Mouse (Mus musculus) thymus, adult 2 months (tissue): ENCODE data around the gene Baiap2. TPM values are rescaled to one million over a fixed set of nuclear protein-coding genes. Genes with fewer than 3 reads are reported as not detected.

ENCODE experiments used
- DNase-seq: peaks from one replicate; pipeline ENCODE4 v3.0.0; 2021
- H3K27ac ChIP-seq: fragments of 200-500 bp; 2 replicates; pipeline ENCODE4 v1.5.1; 2012; ENCODE audit warnings: low read length, control low read depth; ENCODE audit not compliant: control insufficient read depth, insufficient read depth
- H3K27me3 ChIP-seq: fragments of 200-500 bp; 2 replicates; pipeline ENCODE4 v1.6.1; 2012; ENCODE audit warnings: mild to moderate bottlenecking, low read length, moderate library complexity, mixed read lengths; ENCODE audit not compliant: control insufficient read depth, insufficient read depth
- H3K36me3 ChIP-seq: fragments of 200-500 bp; 2 replicates; pipeline ENCODE4 v1.6.1; 2012; ENCODE audit warnings: mild to moderate bottlenecking, low read length, moderate library complexity; ENCODE audit not compliant: control insufficient read depth, insufficient read depth
- H3K4me1 ChIP-seq: fragments of 200-500 bp; replicated peaks from 2 replicates; pipeline ENCODE4 v1.6.1; 2012; ENCODE audit warnings: low read length; ENCODE audit not compliant: control insufficient read depth, insufficient read depth
- H3K4me3 ChIP-seq: fragments of 200-500 bp; 2 replicates; pipeline ENCODE4 v1.5.1; 2012; ENCODE audit warnings: mild to moderate bottlenecking, low read length, control low read depth, moderate library complexity; ENCODE audit not compliant: control insufficient read depth, insufficient read depth
- CTCF ChIP-seq: fragments of 200-500 bp; IDR thresholded peaks from 2 replicates; pipeline ENCODE4 v1.5.1; 2012; ENCODE audit warnings: mild to moderate bottlenecking, control low read depth, low read length, moderate library complexity, borderline replicate concordance; ENCODE audit not compliant: control insufficient read depth, poor library complexity, insufficient read depth; ENCODE audit errors: extremely low read depth
- POLR2A ChIP-seq: fragments of 200-500 bp; IDR thresholded peaks from 2 replicates; pipeline ENCODE4 v1.6.1; 2012; ENCODE audit warnings: mild to moderate bottlenecking, low read length, control low read depth, moderate library complexity; ENCODE audit not compliant: control insufficient read depth, poor library complexity, insufficient read depth; ENCODE audit errors: extremely low read depth
- WGBS: fragments of 180-500 bp; shearing (Covaris S2); methylation state at CpG from one replicate; pipeline ENCODE4 v1.1.7; 2018; 5-methylcytosine and 5-hydroxymethylcytosine counted together
- polyA plus RNA-seq: library from polyadenylated mRNA; depleted of rRNA; stranded (reverse); fragments of >200 nt; gene quantifications from 2 replicates; pipeline ENCODE4 v1.2.3, GENCODE M21; 2012; rRNA removed

The Baiap2 gene
- 53.7 and 59.8 TPM in 2 replicates for polyA plus RNA-seq

DNA sequence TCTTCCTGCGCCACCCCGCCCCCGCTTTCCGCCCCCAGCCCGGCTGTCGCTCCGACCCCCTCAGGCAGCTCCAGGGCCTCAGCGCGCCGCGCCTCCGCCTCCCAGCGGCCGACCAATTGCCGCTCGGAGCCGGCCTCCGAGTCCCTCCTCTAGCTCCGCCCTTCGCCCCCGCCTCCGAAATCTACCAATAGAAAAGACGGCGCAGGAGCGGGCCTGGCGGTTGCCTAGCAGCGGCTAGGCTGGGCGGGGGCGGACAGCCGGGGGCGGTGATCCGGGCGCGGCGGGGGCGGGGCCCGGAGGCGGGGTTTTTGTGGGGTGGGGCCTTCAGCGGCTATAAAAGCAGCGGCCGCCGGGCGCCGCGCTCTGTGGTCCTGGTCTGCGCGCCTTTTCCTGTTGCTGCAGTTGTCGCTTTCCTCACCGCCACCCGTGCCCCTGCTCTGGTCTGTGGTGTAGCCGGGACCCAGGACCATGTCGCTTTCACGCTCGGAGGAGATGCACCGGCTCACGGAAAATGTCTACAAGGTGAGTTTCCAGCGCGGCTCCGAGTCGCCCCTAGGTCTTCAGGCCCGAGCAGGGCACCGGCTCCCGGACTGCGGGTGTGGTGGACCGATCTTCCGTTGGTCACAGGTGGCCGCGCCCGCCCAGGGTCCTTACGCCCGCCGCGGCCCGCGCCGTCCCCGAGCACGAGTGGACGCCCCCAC is at the start of gene Baiap2:
Baiap2 (plus strand) TSS at position 37 of the 701 bp plus-strand sequence.
- no peak within 1 kb of the TSS for H3K27ac ChIP-seq
- H3K4me1 ChIP-seq, result peaks cover 45% of the 10 kb centered on the region
- TF ChIP-seq POLR2A (peak; percentile 98), CTCF (no peak)
- under 1% methylated on average over 78 of the region's 79 CpGs for WGBS
- H3K36me3 ChIP-seq, result no peaks in the 10 kb centered on the region
- peak; percentile 99 for DNase-seq
- H3K27me3 ChIP-seq, result no peaks in the 10 kb centered on the region
- peak within 1 kb of the TSS; percentile 68 for H3K4me3 ChIP-seq

GRCm38 (mm10) chr11:119893667-119894236 is 48.8 kb upstream of the Baiap2 start:
- TF ChIP-seq POLR2A, result no peak
- TF ChIP-seq CTCF, result no peak
- H3K27ac ChIP-seq, result no peak overlapping the region
- no peak overlapping the region for H3K4me3 ChIP-seq
- peaks cover 24% of the 10 kb centered on the region for H3K36me3 ChIP-seq
- H3K4me1 ChIP-seq, result no peaks in the 10 kb centered on the region; the same call in 1 of the 2 replicates
- no peak for DNase-seq
- WGBS, result 96% methylated on average over 10 of the region's 10 CpGs
- H3K27me3 ChIP-seq, result no peaks in the 10 kb centered on the region

DNA sequence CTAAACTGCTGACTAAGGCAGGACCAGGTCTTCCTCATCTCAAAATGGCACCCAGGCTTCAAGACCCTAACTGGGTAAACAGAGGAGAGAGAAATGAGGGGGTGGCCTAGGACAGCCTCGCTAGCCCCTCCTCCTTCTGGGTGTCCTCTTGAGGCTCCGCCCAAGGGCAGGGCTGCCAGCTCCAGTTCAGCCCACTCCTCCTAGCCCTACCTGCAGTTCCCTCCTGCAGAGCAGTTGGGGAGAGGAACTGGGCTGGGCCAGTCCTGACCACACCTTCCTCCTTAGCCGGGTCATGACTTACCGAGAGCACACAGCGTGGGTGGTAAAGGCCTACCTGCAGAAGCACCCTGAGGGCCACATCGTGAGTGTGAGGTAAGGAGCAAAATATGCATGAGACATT is 47.9 kb upstream of the Baiap2 start:
- H3K4me1 ChIP-seq, result no peaks in the 10 kb centered on the region; the same call in 1 of the 2 replicates
- H3K27me3 ChIP-seq, result no peaks in the 10 kb centered on the region
- no peak overlapping the region for H3K4me3 ChIP-seq
- no peak for DNase-seq
- WGBS, result 59% methylated on average over 6 of the region's 6 CpGs
- TF ChIP-seq CTCF (no peak), POLR2A (no peak)
- peaks cover 24% of the 10 kb centered on the region for H3K36me3 ChIP-seq
- no peak overlapping the region for H3K27ac ChIP-seq

DNA sequence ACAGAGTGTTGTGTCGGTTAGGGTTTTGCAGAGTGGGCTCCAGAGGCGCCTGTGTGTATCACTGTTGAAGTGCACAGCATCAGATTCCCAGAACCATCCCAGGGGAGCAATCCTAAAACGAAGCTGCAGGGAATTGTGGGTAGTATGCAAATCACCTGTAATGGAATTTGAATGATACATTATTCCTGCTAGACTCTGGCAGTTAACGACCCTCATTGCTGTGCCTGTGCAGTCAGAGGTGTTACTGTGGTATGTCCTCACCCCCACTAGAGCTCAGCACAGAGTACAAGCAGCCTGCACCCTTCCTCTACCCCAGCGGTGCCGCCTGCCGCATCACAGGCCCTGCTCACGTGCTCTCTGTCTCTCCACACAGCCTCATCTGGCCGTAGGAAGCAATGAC is 45.5 kb upstream of the Baiap2 start:
- Histone ChIP-seq H3K36me3 (0 out of 2 replicates have a peak, but pooled peaks cover 16% of the 10 kb centered on the region), H3K4me1 (no peaks in the 10 kb centered on the region; the same call in 1 of the 2 replicates), H3K4me3 (no peak overlapping the region), H3K27ac (no peak overlapping the region), H3K27me3 (no peaks in the 10 kb centered on the region)
- TF ChIP-seq POLR2A (no peak), CTCF (no peak)
- 97% methylated on average over 9 of the region's 9 CpGs for whole genome bisulfite sequencing
- DNase-seq, result no peak

DNA sequence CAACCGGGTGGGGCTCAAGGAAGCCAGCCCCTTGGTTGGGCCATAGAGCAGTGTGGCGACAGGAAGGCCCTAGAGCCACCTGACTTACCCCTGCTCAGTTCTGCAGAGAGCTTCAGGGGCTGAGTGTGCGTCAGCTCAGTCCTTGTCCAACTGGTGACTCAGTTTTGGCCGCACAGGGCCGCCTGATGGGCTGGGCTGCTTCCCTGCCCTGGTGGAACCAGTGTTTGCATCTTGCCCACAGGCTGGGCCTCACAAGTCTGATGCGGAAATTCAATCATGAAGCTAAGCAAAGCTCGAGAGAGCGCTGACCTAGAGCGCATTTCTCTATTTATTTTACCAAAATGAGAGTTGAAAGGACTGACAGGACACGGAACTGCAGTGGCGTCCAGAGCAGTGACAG is 43.6 kb upstream of the Baiap2 start:
- DNase-seq, result no peak
- no peak overlapping the region for H3K4me3 ChIP-seq
- H3K27ac ChIP-seq, result no peak overlapping the region
- TF ChIP-seq CTCF, result no peak
- no peak for TF ChIP-seq POLR2A
- WGBS, result 97% methylated on average over 11 of the region's 11 CpGs
- no peaks in the 10 kb centered on the region for H3K27me3 ChIP-seq
- 0 out of 2 replicates have a peak, but pooled peaks cover 15% of the 10 kb centered on the region for H3K36me3 ChIP-seq
- no peaks in the 10 kb centered on the region; the same call in 1 of the 2 replicates for H3K4me1 ChIP-seq

DNA sequence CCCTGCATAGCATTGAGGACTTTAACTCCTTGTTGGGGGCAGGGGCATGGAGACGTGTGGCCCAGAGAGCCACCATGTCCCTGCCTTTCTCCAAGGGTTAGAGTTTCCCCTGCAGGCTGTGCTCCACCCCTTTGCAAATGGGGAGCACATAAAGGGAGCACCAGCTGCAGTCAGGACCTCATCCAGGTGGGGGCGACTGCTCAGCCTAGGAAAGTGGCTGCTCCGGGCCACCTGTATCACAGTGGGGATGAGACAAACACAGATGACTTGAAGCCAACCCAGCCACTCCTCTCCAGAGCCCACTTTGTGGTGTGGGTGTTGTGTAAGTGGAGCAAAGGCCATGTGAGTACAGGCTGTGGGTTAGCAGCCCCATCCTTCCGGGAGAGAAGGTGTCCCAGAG is 41.4 kb upstream of the Baiap2 start:
- Histone ChIP-seq H3K27me3 (no peaks in the 10 kb centered on the region), H3K27ac (no peak overlapping the region), H3K4me3 (no peak overlapping the region), H3K4me1 (no peaks in the 10 kb centered on the region), H3K36me3 (0 out of 2 replicates have a peak, but pooled peaks cover 9% of the 10 kb centered on the region)
- no peak for DNase-seq
- TF ChIP-seq CTCF (no peak), POLR2A (no peak)
- WGBS, result 79% methylated on average over 4 of the region's 4 CpGs
